Mouse (Mus musculus) kidney, adult 2 months (tissue): ENCODE measurements around the gene Lgr4. TPM values are rescaled to one million over a fixed set of nuclear protein-coding genes. Genes with fewer than 3 reads are reported as not detected.

ENCODE experiments used
- DNase-seq: peaks from one replicate; pipeline ENCODE4 v3.0.0; 2021
- H3K27ac ChIP-seq: fragments of 200-500 bp; 2 replicates; pipeline ENCODE4 v1.5.1; 2012; ENCODE audit warnings: low read depth, low read length, control low read depth, inconsistent platforms; ENCODE audit not compliant: insufficient read depth
- H3K27me3 ChIP-seq: fragments of 200-500 bp; replicated peaks from 2 replicates; pipeline ENCODE4 v1.6.1; 2012; ENCODE audit warnings: mild to moderate bottlenecking, moderate library complexity, low read length, inconsistent platforms; ENCODE audit not compliant: control insufficient read depth, insufficient read depth
- H3K36me3 ChIP-seq: fragments of 200-500 bp; 2 replicates; pipeline ENCODE4 v1.6.1; 2012; ENCODE audit warnings: mild to moderate bottlenecking, moderate library complexity, low read length, inconsistent platforms; ENCODE audit not compliant: control insufficient read depth, insufficient read depth
- H3K4me1 ChIP-seq: fragments of 200-500 bp; 2 replicates; pipeline ENCODE4 v1.6.1; 2011; ENCODE audit warnings: low read length; ENCODE audit not compliant: control insufficient read depth, insufficient read depth
- H3K4me3 ChIP-seq: fragments of 200-500 bp; 2 replicates; pipeline ENCODE4 v1.5.1; 2011; ENCODE audit warnings: mild to moderate bottlenecking, low read depth, low read length, control low read depth; ENCODE audit not compliant: insufficient read depth
- CTCF ChIP-seq: fragments of 200-500 bp; conservative IDR thresholded peaks from 2 replicates; pipeline ENCODE4 v1.5.1; 2011; ENCODE audit warnings: low read depth, mild to moderate bottlenecking, control low read depth, low read length, moderate library complexity, mixed read lengths; ENCODE audit not compliant: insufficient read depth, insufficient read length
- POLR2A ChIP-seq: fragments of 200-500 bp; IDR thresholded peaks from one replicate; pipeline ENCODE4 v1.6.1; 2011; ENCODE audit warnings: low read depth, low read length, control low read depth
- WGBS: fragments of 180-500 bp; shearing (Covaris S2); methylation state at CpG from one replicate; pipeline ENCODE4 v1.1.7; 2018; 5-methylcytosine and 5-hydroxymethylcytosine counted together
- polyA plus RNA-seq: library from polyadenylated mRNA; depleted of rRNA; stranded (reverse); fragments of >200 nt; gene quantifications from 2 replicates; pipeline ENCODE4 v1.2.3, GENCODE M21; 2012

The Lgr4 gene
- polyA plus RNA-seq, 1 experiment = 106 TPM

DNA sequence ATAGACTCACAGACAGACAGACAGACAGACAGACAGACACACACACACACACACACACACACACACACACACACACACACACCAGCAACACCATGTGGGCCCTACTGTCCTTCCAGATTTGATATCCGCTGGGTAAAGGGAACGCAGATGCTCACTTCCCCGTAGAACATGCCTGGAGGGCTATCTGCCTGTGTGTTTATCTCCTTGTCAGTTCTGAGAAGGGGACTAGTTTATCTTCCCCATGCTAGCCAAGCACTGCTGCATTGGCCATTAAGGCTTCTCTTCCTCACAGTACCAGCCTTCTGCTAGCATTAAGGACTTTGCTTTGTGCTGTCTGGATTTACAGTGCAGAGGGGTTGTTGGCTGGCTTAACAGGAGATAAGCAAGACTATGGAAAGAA lies 11.8 kb downstream of the Lgr4 start:
- no peaks in the 10 kb centered on the region for H3K27me3 ChIP-seq
- no peak overlapping the region for H3K27ac ChIP-seq
- WGBS = 85% methylated on average over 3 of the region's 3 CpGs
- H3K36me3 ChIP-seq = no peaks in the 10 kb centered on the region; the same call in 1 of the 2 replicates
- TF ChIP-seq CTCF (no peak), POLR2A (no peak)
- H3K4me1 ChIP-seq = peaks cover 37% of the 10 kb centered on the region
- H3K4me3 ChIP-seq = no peak overlapping the region
- no peak for DNase-seq

- Histone ChIP-seq H3K27me3 (no peaks in the 10 kb centered on the region), H3K36me3 (no peaks in the 10 kb centered on the region; the same call in 1 of the 2 replicates), H3K4me1 (peaks cover 45% of the 10 kb centered on the region), H3K4me3 (no peak overlapping the region), H3K27ac (no peak overlapping the region)
- TF ChIP-seq POLR2A (no peak), CTCF (no peak)
- WGBS = 92% methylated on average over 5 of the region's 5 CpGs
- DNase-seq = no peak
These were observed 12.9 kb downstream of the Lgr4 start for GRCm38 (mm10) chr2:109930366-109930765.

GRCm38 (mm10) chr2:109930771-109931170 lies 13.3 kb downstream of the Lgr4 start:
- 79% methylated on average over 4 of the region's 4 CpGs for WGBS
- no peak for DNase-seq
- peaks cover 45% of the 10 kb centered on the region for H3K4me1 ChIP-seq

DNA sequence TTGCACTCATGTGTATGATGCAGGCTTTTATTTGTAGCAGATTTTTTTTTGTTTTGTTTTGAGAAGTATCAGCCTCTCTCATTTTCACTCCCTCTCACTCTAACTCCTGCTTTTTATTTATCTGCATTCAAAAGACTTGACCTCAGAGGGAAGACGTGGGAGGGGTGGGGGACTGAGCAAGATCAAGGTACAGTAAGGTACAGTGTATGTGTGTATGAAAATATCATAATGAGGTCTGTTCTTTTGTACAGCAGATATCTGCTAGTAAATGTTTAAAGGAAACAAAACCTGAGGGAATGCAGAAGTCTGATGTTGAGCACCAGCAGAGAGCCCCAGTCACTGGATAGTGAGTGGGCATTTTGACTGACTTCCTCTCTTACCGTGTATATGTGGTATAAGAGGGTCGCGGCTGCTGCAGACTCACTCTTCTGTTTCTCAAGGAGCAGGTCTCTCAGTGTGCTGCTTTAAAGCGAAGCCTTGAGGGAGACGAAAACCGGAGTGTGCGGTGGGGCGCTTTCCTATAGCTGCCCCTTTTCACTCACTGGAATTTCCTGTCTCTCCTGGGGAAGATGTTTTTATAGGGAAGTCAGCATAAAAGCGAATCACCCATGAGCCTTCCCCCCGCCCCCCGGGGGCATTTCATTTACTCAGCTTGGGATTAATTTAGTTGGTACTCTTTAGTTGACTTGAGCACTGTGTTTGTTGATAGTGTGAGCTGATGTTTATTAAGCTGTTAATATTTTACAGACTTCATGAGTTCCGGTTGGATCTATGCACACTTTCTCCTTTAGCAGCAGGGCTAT lies 14.7 kb downstream of the Lgr4 start:
- peak; percentile 72 for DNase-seq
- 5% methylated on average over 13 of the region's 13 CpGs for WGBS
- no peak overlapping the region for H3K4me3 ChIP-seq
- H3K4me1 ChIP-seq = peaks cover 48% of the 10 kb centered on the region
- no peaks in the 10 kb centered on the region for H3K36me3 ChIP-seq
- peak overlapping the region; percentile 83 for H3K27ac ChIP-seq
- TF ChIP-seq CTCF (no peak), POLR2A (no peak)
- H3K27me3 ChIP-seq = no peaks in the 10 kb centered on the region

More at GRCm38 (mm10) chr2:109930771-109931170, 13.3 kb downstream of the Lgr4 start:
- Histone ChIP-seq H3K36me3 (no peaks in the 10 kb centered on the region; the same call in 1 of the 2 replicates), H3K27me3 (no peaks in the 10 kb centered on the region), H3K4me3 (no peak overlapping the region), H3K27ac (no peak overlapping the region)
- no peak for TF ChIP-seq POLR2A
- peak; percentile 38; the same call in 1 of the 2 replicates for TF ChIP-seq CTCF

DNA sequence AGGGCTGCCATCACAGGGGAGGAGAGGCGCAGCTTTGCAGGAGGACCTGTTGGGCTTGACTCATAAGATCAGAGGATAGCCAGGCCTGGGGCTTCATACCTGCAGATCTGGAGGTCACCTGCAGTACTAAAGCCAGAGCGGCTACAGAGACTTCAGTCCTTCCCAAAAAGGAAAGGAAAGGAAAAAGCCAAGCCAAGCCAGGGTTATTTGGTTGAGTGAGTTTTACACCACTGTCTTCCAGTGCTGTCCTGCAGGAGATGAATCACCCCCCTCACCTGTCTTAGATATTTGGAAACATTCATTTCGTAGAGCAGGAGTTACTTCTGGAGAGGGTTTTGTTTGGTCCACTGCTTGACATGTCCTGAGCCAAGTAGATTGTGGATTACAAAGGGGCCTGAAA lies 15.7 kb downstream of the Lgr4 start:
- peak; percentile 52 for DNase-seq
- 52% methylated on average over 3 of the region's 3 CpGs for WGBS
- peak overlapping the region; percentile 83 for H3K27ac ChIP-seq

GRCm38 (mm10) chr2:109934086-109934485 lies 16.6 kb downstream of the Lgr4 start:
- Histone ChIP-seq H3K27me3 (no peaks in the 10 kb centered on the region), H3K36me3 (no peaks in the 10 kb centered on the region), H3K4me3 (no peak overlapping the region), H3K27ac (no peak overlapping the region), H3K4me1 (peaks cover 44% of the 10 kb centered on the region)
- 33% methylated on average over 4 of the region's 4 CpGs for WGBS
- DNase-seq = no peak
- TF ChIP-seq POLR2A (no peak), CTCF (no peak)

More for the DNA sequence above, 15.7 kb downstream of the Lgr4 start:
- Histone ChIP-seq H3K27me3 (no peaks in the 10 kb centered on the region), H3K4me3 (no peak overlapping the region), H3K4me1 (peaks cover 48% of the 10 kb centered on the region), H3K36me3 (no peaks in the 10 kb centered on the region)
- no peak for TF ChIP-seq POLR2A

DNA sequence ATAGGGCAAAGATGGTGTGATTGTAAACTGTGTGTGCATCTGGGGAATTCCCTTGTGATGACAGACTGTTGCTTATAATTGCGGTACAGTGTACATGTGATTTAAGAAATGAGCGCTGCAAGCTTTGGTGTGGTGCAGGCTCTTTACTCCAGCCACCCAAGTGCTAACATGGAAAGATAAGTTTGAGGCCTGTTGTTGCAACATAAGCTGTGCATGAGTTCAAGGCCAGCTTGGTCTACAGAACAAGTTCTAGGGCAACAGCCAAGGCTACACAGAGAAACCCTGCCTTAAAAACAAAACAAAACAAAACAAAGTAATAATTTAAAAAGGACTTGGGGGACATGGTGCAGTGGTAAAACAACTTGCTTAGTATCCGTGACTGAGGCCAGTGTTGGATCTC lies 17.7 kb downstream of the Lgr4 start:
- WGBS = 84% methylated on average over 3 of the region's 3 CpGs

More for the DNA sequence above, 17.7 kb downstream of the Lgr4 start:
- Histone ChIP-seq H3K36me3 (no peaks in the 10 kb centered on the region), H3K4me3 (no peak overlapping the region), H3K27ac (no peak overlapping the region), H3K4me1 (peaks cover 40% of the 10 kb centered on the region), H3K27me3 (no peaks in the 10 kb centered on the region)
- TF ChIP-seq POLR2A (no peak), CTCF (no peak)
- no peak for DNase-seq
